Mouse (Mus musculus): ENCODE measurements around the gene Mau2.
"Not testable (repeated sequence)": the region's sequence is repeated elsewhere in the genome, so short reads cannot be mapped to it uniquely, and the experiment has no call there.

Gene Mau2

DNA sequence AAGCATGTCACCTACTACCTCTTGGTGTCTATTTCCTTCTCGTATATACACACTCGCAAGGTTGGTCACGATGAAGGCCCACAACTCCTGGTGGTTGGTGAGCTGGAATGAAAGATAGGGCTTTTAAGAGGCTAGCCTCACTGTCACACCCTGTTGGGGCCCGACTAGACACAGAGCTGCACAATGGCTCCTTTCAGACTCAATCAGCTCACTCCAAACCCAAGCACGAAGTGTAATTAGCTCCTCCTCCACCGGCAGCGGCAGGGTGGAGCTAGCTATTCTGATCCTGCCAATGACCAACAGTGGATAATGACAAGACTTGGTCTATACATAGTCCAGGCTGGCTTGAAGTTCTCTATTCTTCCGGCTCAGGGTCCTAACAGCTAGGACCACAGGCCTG, 18.9 kb downstream of the Mau2 start:
- no peak for DNase-seq (ENCODE audit: low read depth, low spot score)

DNA sequence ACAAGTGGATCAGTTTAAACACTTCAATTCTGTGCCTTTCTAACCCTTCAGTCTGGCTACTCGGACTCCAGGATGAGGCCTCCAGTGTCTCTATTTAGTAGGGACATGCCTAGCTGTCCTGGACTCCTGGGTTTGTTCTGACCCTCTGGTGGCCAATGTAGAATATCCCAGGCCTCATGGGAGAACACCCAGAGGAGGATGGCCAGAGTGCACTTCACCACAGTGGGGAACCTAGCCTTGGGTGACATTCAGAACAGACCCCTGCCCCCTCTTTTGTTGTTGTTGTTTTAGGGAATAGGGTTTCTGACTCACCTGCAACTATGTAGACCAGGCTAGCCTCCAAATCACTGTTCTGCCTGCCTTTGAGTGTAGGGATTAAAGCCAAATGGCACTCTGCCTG, 27.5 kb downstream of the Mau2 start:
- DNase-seq (ENCODE audit: low read depth, low spot score) = no peak

DNA sequence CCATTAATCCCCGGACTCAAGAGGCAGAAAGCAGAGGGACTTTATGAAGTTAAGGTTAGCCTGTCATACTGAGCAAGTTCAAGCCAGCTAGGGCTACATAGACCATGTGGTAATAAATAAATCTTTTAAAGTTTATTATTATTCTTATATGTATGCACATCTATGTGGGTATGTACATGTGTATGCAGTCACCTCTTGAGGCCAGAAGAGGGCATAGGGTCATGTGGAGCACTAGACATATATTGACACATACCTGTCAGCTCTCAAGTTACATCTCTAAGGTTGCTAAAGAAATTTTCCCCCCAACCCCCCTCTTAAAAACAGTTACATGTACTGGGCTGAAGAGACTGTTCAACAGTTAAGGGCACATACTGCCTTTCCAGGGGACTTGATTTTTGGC, 29.8 kb downstream of the Mau2 start:
- no peak for DNase-seq (ENCODE audit: low read depth, low spot score)

- DNase-seq (ENCODE audit: low read depth, low spot score) = no peak
Measured at GRCm38 (mm10) chr8:70012350-70012749, 30.2 kb downstream of the Mau2 start.

DNA sequence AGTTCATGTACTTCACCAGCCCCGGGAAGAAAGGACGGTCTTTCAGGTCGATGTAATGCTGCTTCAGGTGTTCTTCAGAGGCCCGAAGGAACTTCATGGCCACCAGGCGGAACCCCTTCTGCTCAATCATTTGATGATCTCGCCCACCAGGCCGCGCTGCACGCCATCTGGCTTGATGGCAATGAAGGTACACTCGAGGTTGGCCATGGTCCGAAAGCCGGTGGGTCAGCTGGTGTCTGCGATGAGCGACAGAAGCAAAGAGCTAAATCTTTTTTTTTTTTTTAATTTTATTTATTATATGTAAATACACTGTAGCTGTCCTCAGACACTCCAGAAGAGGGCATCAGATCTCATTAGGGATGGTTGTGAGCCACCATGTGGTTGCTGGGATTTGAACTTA, 31.7 kb downstream of the Mau2 start:
- DNase-seq (ENCODE audit: low read depth, low spot score) = not testable (repeated sequence)

- DNase-seq (ENCODE audit: low read depth, low spot score) = no peak
Measured at GRCm38 (mm10) chr8:70005178-70005577, 37.4 kb downstream of the Mau2 start.

DNA sequence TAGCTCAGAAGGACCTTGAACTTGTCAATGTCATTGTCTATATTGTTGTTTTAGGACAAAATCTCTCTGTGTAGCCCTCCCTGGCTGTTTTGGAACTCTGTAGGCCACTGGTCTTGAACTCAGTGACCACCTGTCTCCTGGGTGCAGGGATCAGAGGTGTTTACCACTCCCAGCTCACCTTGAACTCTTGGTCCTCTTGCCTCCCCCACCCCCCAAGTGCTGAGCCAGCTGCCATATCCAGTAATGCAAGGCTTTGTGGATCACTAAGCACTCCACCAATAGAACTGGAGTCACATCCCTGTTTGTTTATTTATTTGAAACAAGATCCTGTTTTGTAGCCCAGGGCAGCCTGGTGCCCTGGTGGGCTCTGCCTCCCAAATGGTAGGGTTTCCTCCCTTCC, 38.2 kb downstream of the Mau2 start:
- no peak for DNase-seq (ENCODE audit: low read depth, low spot score)

DNA sequence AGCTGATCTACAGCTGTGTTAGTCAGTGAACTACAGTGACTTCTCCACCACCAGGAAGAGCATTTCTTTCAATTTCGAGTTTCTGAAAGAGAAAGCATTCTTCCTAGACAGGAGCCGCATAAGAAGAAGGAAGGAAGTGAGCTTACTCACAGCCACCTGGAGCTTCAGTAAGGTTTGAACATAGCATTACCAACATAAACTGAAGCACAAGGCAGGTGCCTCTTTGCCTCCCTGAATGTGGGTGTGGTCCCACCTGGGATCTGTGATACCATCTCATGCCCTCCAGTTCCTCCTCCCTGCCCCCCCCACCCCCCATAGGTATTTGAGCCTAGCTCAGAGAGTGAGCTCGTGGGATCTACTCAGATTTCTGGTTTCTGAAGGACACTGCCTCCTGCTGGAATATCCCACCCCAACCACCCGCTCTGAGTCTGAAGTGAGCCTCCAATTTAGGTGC, 39.3 kb downstream of the Mau2 start:
- DNase-seq (ENCODE audit: low read depth, low spot score) = no peak

- not testable (repeated sequence) for DNase-seq (ENCODE audit: low read depth, low spot score)
Measured at GRCm38 (mm10) chr8:70001892-70002191, 40.7 kb downstream of the Mau2 start.

- DNase-seq (ENCODE audit: low read depth, low spot score) = peak; percentile 66
Measured at GRCm38 (mm10) chr8:70001176-70001891, 41.2 kb downstream of the Mau2 start.

- no peak for DNase-seq (ENCODE audit: low read depth, low spot score)
Measured at GRCm38 (mm10) chr8:70000226-70000625, 42.3 kb downstream of the Mau2 start.

GRCm38 (mm10) chr8:69999236-69999635, 43.3 kb downstream of the Mau2 start:
- no peak for DNase-seq (ENCODE audit: low read depth, low spot score)

GRCm38 (mm10) chr8:69998706-69999105, 43.8 kb downstream of the Mau2 start:
- DNase-seq (ENCODE audit: low read depth, low spot score) = no peak

DNA sequence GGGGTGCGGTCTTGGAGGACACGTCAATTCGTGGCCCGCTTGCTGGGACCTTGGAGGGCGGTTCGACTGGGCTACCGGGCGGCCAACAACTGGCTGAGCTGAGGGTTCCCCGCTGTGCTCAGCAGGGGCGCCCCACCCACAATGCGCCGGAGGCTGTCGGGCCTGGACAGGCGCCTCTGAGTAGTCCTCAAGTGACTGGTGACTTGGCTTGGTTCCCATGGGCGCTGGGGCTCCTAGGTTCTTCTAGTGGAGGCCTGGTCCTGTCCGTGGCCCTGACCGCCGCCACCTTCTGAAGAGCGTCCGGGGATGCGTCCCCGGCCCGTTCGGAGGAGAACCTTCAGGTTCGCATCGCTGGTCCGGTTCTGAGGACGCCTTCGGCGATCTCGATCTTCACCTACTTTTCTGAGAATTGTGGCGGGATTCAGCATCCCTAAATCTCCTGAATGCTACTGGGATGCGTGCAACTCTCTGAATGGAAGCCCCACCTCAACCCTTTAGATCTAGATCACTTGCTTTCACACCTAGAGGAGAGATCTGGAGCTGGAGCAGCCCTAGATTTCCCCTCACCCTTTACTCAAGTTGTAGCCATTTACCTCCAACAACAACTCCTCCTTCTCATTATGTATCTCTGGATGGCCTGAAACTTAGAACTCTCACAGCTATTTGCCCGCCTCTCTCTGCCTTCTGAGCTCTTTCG, 45.8 kb downstream of the Mau2 start:
- DNase-seq (ENCODE audit: low read depth, low spot score) = no peak

DNA sequence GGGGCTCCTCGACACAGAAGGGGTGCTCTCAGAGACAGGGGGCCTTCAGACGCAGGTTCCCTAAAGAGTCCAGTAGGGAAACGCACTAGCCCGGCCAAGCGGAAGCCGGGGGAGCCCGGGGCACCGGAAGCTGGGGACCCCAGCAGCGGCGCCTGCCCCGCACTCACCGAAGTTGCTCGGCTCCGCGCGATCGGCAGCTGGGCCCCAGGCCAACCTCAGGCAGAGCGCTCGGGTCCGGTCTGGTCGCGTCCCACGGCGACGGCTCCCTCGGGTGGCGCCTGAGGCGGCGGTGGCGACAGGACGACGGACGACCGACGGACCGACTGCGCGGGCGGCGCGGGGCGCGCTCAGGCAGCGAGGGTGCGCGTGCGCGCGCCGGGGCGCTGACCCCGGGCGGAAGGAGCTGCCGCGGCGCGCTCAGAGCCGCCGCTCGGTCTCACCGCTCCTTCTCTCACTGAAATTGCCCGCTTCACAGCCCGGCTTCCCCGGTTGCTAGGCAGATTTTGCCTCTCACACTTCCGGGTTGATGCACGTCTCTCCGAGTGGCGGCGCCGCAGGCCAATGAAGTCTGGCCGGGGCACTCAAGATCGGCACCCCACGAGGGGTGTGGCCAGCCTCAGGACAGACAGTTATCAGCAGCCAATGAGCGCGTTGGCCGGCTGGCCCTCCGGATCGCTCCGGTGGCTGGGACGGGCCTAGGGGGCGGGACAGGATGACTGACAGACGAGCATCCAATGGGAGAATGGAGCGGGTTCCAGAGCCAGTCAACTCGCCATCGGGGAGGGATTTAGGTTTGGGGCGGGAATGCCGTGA, 46.6 kb downstream of the Mau2 start, which contains the start of gene Gatad2a:
Gatad2a (minus strand) TSS at position 609 of the 813 bp plus-strand sequence.
- peak; percentile 98 for DNase-seq (ENCODE audit: low read depth, low spot score)

DNA sequence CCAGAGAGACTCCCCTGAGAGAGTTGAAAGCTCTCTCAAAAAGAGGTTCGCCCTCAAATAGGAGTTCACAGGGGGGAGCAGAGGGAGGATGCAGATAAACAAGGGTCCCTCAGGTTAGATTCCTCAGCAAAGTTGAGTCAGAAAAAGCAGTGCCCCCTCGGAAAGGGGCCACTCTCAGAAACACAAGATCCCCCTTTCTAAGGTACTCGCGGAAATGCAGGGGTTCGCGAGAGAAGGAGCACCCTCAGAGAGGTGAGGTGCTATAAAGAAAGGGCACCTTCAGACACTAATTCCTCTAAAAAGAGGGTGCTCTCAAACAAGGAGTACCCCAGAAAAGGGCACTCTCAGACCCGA, 47.1 kb downstream of the Mau2 start:
- no peak for DNase-seq (ENCODE audit: low read depth, low spot score)

DNA sequence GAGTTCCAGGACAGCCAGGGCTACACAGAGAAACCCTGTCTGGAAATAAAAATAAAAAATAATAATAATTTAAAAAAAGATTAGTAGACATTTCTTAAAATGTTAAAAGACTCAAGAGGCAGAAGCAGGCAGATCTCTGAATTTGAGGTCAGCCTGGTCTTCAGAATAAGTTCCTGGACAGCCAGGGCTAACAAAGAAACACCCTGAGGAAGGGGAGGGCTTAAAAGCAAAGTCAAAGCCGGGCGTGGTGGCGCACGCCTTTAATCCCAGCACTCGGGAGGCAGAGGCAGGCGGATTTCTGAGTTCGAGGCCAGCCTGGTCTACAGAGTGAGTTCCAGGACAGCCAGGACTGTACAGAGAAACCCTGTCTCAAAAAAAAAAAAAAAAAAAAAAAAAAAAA, 53.6 kb downstream of the Mau2 start:
- DNase-seq (ENCODE audit: low read depth, low spot score) = not testable (repeated sequence)

DNA sequence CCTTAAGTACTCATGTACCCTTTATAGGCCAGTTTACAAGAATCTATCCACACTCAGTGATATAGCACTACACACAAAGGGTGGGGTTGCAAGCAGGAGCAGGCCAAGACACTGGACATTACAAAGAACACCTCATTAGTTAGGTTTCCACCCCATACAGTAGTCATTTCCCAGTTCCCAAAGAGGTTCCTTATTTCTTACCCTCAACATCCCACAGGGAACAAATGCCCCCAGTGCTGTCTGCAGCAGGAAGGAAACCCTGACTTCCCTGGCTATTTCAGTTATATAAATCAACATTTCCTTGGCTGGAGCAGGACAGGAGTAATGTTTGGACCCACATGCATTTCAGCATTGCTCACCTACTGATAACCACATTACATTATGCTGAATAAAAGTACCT, 54.8 kb downstream of the Mau2 start:
- DNase-seq (ENCODE audit: low read depth, low spot score) = no peak

- DNase-seq (ENCODE audit: low read depth, low spot score) = no peak
Measured at GRCm38 (mm10) chr8:69984876-69985553, 57.5 kb downstream of the Mau2 start.

- no peak for DNase-seq (ENCODE audit: low read depth, low spot score)
Measured at GRCm38 (mm10) chr8:69978456-69978855, 64.1 kb downstream of the Mau2 start.

DNA sequence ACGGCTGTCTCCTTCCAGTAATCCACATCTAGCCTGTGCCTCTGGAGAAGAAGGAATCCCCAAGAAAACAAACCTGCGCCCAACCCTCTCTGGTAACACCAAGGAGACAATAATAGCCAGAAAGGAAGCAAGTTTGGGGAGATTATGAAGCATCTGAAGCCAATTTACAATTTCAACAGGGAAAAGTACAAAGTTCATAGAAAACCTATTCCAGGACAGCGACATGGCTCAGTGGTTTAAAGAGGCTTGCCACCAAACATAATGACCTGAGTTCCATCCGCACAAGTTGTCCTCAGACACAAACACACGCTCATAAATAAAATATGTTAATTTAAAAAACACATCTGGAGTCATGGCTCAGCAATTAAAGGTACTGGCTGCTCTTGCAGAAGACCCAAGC, 67.7 kb downstream of the Mau2 start:
- no peak for DNase-seq (ENCODE audit: low read depth, low spot score)

- DNase-seq (ENCODE audit: low read depth, low spot score) = peak; percentile 93
Measured at GRCm38 (mm10) chr8:69974194-69974614, 68.3 kb downstream of the Mau2 start.
